Mouse (Mus musculus) right cerebral cortex, adult 2 months (tissue): ENCODE data around the gene Inip.
A peak's percentile ranks its signal among the peaks of the same experiment; 100 is the strongest.

Experiments used
- DNase-seq, 2 experiments: peaks; one replicate each; pipeline ENCODE4 v3.0.0; 2021 to 2022; ENCODE audit warnings: low spot score in 2 of 2

The Inip gene

DNA sequence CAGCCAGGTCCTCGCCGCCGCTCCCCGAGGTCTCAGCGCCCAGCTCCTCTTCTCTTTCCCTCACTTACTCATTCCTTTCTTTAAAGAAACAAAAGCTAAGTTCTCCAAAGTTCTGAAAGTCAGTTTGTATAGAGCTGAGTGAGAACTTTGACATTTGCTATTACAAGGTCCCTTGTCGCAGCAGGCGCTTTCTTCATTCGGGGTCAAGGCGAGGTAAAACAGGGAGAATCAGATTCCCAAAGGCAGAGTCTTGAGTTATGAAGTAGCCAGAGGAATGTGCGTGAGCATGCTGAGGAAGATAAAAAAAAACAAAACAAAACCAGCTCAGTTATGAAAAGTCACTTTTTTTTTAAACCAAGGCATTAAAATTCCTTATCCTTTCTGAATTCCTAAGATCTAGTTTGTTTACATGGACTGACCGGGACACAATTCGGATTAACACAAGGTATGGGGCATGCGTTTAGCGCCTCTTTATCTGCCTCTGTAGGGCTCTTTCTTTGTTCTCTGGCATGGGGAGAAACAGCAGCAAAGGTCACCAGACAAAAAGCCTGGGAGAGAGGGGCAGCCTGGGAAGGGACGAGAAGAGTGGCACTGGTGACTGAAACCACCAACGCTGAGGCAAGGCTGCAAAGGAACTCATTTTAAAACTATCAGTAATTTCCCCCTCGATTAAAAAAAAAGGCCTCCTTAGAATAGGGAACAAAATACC lies 29.1 kb downstream of the Inip start:
- no peak for DNase-seq

DNA sequence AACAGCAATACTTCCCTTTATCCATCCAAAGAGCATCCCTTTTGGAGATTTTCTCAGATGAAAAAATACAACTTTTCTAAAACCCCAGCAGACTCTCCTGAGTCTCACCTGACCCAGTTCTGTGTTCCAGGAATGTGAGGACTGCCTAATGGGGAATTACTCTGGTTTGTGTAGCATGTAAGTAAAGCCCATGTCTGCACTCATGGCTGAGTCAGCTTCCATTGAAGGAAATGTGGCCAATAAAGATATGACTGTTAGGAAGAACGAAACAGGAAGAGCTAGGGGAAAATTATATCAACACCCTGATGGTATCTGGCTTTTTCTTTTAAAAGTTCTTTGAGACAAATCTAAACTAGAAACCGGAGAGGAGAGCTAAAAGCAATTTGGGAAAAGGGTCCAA lies 33.7 kb downstream of the Inip start:
- DNase-seq = no peak

DNA sequence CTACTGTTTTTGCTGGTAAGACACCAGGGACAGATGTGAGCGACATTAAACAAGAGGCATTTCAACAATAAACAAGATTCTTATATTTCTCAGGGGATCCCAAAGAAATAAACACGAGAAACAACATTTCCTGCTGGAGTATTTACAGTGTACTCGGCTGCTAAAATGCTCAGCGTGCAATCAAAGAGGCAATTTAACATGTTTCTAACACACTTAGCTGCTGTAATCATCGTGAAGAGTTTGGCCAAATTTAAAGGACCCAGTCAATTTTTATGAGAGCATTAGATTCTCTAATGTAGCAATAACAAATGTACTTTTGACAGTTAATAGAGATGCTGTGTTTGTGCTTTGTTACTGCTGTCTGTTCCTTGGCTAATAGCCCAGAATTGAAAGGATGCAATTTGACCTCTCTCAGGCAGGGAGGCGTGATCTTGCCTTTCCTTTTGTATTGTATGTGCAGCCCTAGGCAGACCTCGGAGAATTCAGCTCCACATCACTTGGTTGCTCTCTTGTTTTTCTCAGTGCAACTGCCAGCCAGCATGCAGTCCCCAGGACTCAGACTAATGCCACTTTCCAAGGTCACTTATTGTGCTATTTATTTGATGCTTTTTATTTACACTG lies 35.9 kb downstream of the Inip start:
- DNase-seq = no peak

DNA sequence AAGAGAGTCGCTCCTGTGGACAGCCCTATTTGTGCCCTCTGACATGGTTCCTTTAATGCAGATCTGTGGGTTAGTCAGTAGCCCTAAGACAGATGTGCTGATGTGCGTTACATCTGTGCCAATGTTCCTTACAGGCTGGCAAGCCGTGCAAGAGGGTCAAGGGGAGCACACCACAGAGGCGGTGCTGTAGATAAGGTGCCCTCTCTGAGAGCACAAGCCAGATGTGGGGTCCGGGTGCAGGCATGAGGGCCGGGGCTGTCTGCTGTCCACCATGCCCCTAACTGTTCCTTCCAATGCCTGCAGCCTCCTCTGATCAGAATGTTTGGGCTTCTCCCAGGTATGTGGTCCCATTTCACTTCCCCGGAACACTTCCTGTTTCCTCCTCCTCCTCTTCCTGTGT lies 36.4 kb downstream of the Inip start:
- DNase-seq = no peak

DNA sequence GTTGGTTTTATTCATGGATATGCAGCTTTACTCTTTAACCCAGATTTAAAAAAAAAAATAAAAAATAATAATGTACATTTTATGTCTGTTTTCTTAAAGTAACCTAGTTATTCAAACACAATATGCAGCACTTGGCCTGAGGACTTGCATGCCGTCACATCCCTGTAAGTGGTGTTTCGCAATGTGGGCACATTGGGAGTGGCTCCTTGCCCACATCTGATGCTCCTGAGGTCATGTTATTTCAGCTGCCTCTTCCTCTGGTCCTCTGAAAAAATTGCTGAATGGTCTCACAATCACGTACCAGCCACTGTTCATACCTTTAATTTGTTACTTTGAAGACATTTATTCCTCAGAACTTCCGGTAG lies 40.0 kb downstream of the Inip start:
- DNase-seq = no peak

DNA sequence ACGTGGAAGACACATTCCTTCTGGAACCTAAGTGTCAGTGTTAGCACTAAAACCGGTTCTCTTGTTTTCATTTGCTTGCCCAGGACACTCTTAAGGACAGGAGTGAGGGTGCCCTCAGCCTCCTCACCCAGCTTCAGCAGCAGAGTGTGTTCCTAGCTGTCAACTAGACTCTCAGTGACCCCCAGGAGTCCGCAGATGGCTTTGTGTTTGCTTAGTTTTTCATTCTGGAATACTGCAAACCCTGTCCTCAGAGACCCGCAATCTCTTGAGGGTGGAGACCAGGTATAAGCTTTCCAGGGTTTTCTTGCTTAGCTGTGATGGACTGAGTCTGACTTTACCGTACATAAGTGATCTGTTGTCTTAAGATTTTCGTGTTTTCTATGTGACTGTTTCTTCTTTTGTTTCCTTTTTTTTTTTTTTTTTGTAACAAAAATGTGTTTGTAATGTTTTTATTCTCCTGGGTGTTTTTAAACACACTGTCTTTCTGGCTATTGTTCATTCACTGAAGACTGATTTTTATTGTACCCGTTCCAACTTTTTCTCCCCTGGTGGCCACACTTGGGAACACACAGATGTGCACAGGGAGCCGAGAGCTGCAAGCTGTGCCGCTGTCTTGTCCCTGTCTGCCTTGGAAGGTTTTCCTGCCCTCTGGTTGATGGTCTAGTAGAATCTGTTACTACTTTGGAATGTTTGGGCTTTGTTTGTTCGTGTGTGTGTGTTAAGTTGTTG lies 40.6 kb downstream of the Inip start:
- peak in 1 of 2 experiments; percentile 44 for DNase-seq

DNA sequence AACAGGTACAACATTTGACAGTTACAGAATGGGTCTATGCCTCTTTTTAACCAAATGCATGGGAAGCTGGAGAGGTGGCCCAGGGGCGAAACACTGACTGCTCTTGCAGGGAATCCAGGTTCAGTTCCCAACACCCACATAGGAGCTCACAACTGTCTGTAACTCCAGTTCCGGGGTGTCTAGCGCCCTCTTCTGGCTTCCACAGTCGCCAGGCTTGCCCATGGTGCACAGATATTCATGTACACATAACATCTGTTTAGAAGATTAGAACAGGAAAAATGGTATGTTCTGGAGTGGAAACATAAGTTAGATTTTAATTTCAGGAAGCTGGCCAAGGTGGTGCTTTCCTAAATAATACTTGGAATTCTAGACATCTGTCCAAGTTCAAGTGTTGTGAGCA lies 41.4 kb downstream of the Inip start:
- no peak for DNase-seq

DNA sequence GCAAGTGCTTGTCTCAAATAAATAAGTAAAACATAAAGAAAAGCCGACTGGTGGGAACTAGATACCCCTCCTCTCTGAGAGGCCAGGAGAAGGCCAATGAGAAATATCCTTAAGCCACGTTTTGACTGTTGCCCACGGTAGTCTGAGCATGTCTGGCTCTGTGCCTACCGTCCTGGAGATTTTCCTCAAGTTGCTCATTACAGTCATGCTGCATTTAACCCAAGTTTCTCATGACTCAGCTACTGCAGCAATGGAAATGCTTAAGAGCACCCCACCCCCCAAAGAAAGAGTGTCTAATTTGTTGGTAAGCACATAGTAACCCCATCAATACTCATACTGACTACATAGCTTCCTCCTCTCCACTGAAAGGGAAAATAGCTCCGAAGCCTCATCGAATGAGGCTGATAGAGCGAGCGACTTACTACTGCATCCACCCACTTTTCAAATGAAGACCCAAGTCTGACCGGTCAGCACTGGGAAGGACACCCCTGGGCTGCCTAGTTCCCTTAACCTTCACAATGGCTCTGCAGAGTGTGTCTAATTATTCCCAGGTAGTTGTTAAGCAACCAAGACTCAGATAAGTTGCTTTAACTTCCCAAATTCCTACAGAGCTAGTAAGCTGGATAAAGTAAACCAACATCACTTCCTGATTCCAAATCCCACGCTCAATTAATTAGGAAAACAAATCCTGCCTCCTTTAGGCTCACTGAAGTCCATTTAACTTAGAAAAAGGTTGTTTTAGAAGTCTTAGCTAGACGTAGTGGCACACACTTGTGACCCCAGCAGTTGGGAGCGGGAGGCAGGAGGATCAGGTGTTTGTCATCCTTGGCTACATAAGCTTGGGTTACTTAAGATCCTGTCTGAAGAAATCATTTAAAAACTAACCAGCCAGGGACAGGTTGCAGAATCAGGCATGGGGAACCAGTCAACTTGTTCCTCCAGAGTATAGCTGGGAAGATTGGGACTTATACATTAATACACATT lies 43.6 kb downstream of the Inip start:
- no peak for DNase-seq

DNA sequence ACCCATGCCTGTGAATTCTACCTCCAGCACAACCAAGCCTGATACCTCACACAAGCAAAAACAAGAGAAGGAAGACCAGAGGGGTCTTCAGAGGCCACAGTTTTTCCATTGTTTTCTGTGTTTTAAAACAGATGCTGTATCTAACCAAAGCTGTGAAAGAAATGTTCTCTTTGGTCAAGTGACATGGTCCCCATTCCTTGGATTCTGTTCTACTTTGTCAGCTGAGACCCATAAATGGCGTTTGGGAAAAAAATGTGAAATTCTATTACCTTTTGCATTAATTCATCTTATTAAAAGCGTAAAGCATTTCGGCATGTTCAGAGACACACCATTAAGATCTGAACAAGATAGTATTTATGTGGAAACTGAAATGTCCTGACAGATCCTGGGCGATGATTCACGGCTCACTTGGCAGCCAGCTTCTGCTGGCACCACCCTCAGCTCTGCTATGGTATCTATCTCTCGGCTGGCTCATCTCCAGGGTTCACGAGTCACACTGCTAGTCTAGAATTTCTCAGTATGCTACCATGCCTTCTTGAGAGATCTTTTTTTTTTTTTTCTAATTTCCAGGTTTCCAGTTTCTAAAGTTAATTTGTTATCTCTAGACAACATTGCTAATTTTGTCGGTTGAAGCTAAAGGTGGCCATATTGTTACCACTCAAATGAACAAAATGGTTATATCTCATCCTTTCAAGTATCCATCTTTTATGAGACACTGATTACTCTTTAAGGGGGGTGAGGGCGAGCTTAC lies 44.9 kb downstream of the Inip start:
- DNase-seq = peak; percentile 80 to 82

DNA sequence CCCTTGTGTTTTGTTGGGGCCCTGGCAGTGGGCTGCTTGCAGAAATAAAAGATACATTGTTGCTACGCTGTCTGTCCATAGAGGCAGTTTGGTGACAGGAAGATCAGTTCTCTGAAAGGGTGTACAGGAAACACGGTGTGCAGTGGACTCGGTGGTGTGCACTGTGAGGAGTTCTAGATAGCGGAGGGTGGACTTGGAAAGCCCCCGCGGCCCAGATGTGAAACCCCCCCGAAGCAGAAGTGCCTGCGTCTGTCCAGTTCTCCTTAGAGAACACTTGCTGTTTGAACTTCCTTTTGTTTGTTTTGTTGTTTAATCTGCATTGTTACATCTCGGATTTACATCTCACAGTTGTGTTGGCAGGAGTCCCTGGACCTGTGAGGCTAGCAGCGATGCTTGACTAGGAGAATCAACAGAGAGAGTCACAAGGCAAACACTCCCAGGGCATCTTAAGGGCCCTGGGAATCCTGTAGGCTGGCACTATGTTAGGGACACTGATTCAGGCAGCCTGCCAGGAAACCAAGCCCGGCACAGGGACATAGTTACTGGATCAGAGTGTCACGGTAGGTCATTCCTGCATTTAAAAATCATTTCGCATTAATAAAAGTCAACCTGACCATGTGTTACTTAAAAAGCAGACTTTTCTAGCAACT lies 47.8 kb downstream of the Inip start:
- DNase-seq = no peak

DNA sequence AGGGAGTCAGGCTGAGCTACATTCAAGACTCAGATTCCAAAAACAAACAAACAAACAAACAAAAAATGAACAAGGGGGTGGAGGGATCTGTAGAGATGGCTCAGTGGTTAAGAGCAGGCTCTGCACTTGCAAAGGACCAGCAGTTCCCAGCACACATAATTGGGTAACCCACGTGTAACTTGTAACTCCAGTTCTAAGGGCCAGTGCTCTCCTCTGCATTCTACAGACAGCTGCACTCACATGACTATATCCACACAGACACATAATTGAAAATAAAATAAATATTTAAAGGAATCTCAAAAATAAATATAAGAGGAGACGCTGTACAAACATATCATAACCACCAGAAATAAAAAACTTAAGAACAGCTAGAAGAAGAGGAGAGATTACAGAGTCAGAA lies 61.5 kb downstream of the Inip start:
- DNase-seq = no peak

DNA sequence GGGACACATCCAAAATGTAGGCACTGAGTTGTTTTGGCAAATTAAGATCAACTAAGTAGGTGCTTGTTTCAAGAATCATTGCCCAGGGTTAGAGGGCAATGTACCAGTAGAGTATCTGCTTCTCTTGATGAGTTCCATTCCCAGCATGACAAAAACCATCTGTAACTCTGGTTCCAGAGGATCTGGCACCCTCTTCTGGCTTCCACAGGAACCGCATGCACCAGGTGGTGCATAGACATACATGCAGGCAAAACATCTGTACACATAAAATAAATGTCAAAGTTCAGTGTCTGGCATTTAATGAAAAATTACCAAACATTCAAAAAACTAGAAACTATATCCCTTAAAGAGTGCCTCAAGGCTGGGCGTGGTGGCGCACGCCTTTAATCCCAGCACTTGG lies 62.1 kb downstream of the Inip start:
- no peak for DNase-seq

DNA sequence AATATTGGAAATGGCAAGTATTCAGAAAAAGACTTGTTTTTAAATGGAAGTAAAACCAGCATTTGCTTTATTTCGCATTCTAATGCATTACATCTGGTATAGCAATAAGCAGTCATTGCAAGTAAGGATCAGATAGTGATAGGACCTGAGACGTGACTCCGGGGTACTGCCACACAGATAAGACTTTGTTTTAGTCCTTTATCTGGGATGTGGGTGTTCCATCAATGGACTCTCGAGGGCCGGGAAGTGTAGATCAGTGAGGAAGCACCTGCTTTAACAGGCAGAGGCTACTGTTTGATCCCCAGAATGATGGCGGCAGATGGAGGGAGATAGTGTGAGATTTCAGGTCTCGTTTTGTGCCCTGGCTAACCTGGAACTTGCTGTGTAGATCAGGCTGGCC lies 69.8 kb downstream of the Inip start:
- DNase-seq = no peak

DNA sequence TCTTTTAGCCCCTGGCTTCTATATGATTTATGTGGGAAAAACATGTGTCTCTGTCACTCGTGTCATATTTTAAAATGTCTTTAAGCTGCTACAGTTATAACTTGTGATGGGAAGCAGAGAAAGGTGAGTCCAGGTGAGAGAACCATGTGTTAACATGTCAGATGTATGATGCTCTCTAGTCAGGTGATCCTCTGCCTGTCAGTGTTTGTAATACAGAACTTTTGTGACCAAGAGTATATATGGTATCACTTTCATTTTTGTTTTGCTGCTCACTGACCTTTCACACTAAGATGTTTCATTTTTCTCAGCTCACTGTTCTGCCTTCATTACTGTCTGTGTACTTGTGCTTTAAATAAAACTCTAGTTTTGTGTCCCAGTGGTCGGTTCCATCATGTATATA lies 72.5 kb downstream of the Inip start:
- no peak for DNase-seq

DNA sequence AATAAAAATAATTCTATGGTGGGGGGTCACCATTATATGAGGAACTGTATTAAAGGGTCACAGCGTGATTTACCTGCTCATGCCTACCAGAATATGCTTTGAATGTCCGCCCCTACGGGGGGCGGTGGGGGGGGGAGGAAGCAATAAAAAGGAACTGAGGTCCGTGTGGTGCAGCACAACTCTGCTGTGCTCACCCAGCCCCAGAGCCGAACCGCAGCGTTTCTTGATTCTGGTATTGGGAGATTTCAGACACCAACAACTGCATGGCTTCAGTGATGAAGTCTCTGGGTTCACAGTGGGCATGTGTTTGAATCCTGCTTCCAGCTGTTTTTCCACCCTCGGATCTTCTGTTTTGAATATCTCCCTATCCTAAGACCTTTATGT lies 73.5 kb downstream of the Inip start:
- DNase-seq = no peak

DNA sequence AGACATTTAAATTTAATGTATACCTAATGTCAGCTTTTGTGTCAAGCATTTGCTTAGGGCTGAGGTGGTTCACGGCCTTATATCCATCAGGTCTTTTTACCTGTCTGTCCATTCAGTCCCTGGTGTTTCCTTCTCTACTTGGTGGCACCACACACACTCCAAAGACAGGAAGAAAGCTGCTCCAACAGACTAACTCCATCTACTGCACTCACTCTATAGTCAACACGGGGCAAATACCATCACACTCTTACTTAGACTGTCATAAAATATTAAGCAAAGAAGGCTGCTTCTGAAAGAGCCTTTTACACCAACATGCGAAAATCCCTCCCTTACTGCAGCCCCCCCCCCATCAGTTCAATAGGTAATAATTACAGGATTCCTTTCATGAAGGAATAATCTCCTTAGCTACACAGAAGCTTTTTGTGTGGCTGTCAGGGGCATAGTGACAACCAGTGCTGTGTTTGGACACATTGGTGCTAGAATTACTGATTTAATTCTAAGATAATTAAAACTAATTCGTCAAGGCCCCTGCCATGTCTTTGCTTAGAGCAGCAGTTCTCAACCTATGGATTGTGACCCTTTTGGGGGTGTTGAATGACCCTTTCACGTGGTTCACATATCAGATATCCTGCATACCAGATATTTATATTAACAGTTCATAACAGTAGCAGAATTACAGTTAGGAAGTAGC lies 74.1 kb downstream of the Inip start:
- DNase-seq = no peak

DNA sequence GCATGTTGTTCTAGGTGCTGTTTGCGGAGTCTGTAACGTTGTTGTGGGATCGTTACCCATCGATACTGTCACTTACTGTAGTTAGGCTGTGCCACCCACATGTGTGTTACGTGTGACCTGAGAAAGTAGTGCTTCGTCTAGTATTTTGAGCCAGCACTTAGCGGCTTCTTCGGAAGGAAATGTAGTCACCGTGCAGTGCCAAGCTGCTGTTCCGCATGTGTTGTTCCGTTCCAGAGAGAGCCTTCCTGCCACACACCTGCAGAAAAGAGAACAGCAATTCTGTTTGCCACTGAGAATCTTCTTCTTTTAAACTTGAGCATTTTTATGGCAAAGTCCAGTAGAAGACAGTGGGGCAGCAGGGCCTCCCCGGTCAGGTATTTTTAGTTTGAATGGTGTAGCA lies 74.9 kb downstream of the Inip start:
- no peak for DNase-seq

DNA sequence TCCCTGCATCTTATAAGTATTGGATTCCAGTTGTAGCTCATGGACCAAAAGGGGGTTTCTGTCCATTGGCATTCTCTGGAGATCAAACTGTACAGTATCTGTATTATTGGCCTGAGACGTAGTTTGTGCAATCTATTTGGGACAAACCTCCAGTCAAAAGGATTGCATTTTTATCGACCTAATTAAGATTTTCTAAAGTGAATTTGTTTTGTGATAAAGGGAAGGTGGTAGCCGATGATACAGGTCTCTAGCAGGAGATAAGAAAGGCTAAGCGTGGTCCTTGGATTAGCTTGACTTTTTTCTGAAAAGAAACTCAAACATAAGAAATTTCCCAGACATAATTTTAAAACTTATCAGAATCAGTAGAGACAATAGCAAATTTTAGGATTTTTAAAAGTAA lies 75.8 kb downstream of the Inip start:
- DNase-seq = no peak

DNA sequence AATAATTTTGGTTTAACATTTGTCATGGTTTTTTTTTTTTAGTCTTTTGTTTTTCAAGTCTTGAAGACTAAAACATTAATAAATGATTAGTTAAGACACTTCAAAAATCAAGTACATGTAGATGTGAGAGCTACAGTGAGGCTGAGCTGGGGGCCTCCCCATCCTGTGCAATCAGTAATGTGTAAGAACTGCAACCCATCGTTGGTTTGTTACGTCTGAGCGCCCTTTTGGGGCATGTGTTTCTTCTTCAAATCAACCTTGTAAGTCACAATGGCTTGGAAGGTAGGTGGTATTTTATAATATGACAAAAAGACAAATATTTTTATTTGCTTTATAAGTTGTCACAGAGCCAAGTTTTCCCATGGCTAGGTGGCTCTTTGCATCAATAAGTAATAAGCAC lies 79.6 kb downstream of the Inip start:
- no peak for DNase-seq
